ENCODE assay signal across 8 mouse cellular contexts in the genomic region with DNA sequence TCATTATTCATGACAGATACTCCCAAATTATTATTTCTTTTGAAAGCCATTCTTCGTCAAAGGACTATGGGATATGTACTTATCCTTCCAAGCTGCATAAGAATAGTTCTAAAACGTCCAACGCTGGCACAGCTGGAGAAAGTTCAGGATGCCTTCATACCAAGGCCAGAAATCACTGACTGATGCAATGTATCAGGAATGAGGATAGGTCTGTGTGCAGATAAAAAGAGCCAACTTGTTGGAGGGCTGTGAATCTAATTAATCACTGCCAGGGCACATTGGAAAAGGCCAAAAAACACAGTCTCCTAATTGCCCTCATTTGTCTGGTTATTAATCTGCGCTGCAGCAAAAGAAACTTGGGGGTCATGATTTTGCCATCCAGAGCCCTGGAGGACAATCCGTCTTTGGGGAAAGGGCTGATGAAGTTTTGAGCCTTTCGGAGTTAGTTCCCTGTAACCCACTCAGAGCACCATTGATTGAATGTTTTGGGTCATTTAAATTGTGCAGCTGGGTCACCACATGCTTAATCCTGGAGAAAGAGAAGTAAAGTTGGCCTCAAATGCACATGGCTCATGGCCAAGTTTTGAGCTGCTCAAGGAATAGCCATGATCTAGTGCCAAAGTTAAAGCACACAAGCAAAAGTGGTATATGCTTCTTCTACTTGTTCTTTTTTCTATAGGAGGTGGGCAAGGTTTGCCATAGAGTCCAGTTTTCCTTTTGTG.
DNase-seq lines count a peak whose midpoint lies in the region; ATAC-seq and TF ChIP-seq lines count a peak whose summit lies in the region.

No protein-coding gene starts in this region.

- TF ChIP-seq CTCF in gastrocnemius, adult 2 months (IDR thresholded peaks at IDR 0.05), result no peak

- peak; percentile 18 for DNase-seq in gastrocnemius, postnatal 10 days
- no peak for DNase-seq in gastrocnemius, adult 2 months
- DNase-seq in left cerebral cortex, postnatal 4 days, result peak; percentile 55
- no peak for DNase-seq in left cerebral cortex, adult 18-20 months (ENCODE audit: low spot score in 2 of 2)
- DNase-seq in adrenal gland, adult 18-20 months (ENCODE audit: low spot score in 2 of 2), result peak; percentile 8 to 22
- peak; percentile 3 for DNase-seq in lung, postnatal 25 days (ENCODE audit: low spot score)
- DNase-seq in natural killer cell, adult 2 months (ENCODE audit: low spot score in 2 of 2), result no peak

- no peak for ATAC-seq in erythroblast, adult 5-6 weeks (replicated peaks; ENCODE audit: low FRiP score, poor library complexity, severe bottlenecking)

- H3K4me3 ChIP-seq in gastrocnemius, adult 2 months, result no peak overlapping the region

- intact Hi-C loops in gastrocnemius, adult 2 months (cut with DNase I), result no loop called here
- intact Hi-C loops in left cerebral cortex, postnatal 4 days (cut with DNase I), result no loop called here

- H3K27ac ChIP-seq in gastrocnemius, adult 2 months, result no peak overlapping the region

Comparison
In these comparisons a context has a peak if more than half of its experiments do, and no peak if none do; other contexts are left out.
1. DNase-seq: peak in gastrocnemius, postnatal 10 days (single experiment), left cerebral cortex, postnatal 4 days (single experiment), adrenal gland, adult 18-20 months (2 of 2) and lung, postnatal 25 days (single experiment); none in gastrocnemius, adult 2 months (single experiment), left cerebral cortex, adult 18-20 months (0 of 2) and natural killer cell, adult 2 months (0 of 2).